Mouse (Mus musculus) ES-E14 (cell line): ENCODE results near the gene Edem1.

Experiments used
- CHD2 ChIP-seq: IDR thresholded peaks from 2 replicates; pipeline ENCODE4 v1.6.1; 2014; ENCODE audit warnings: mild to moderate bottlenecking, low read depth, low read length, inconsistent platforms
- ZC3H11A ChIP-seq: IDR thresholded peaks from 2 replicates; pipeline ENCODE4 v1.6.1; 2012; ENCODE audit warnings: low read depth, mild to moderate bottlenecking, inconsistent platforms, low read length, borderline replicate concordance
- ZNF384 ChIP-seq: IDR thresholded peaks from 2 replicates; pipeline ENCODE4 v1.6.1; 2012; ENCODE audit warnings: low read depth, low read length, inconsistent platforms

GRCm38 (mm10) chr6:108826070-108826469 is 2.4 kb upstream of the Edem1 start:
- TF ChIP-seq CHD2: no peak
- no peak for TF ChIP-seq ZNF384
- no peak for TF ChIP-seq ZC3H11A
